Mouse (Mus musculus): ENCODE results near the gene Tdpoz4. TPM values are rescaled to one million over a fixed set of nuclear protein-coding genes. Genes with fewer than 3 reads are reported as not detected.

Gene Tdpoz4
- polyA plus RNA-seq (2017; shearing (Covaris generic)) = not detected

GRCm38 (mm10) chr3:93796098-93796497 is at the start of gene Tdpoz4:
Tdpoz4 (plus strand) TSS chr3:93796398.

GRCm38 (mm10) chr3:93772700-93773099 is 23.5 kb upstream of the Tdpoz4 start, which contains the start of gene Gm5773:
Gm5773 (plus strand) TSS chr3:93773000.

GRCm38 (mm10) chr3:93825720-93826119 is 29.5 kb downstream of the Tdpoz4 start, which contains the start of gene Tdpoz3:
Tdpoz3 (plus strand) TSS chr3:93826020.

Other genes with a start within 250 kb of the Tdpoz4 start
- gene S100a10, start 241.3 kb upstream of the Tdpoz4 start, polyA plus RNA-seq (2017; shearing (Covaris generic)) = 1,000 to 10,000 TPM in 1 of 2 experiments, 100 to 1,000 TPM in 1; 590 to 2,365 TPM
- gene Tdpoz2, start 143.7 kb upstream of the Tdpoz4 start, polyA plus RNA-seq (2017; shearing (Covaris generic)) = not detected
- not detected for gene Tdpoz1, start 120.1 kb upstream of the Tdpoz4 start, polyA plus RNA-seq (2017; shearing (Covaris generic))
- not detected for gene Gm37596, start 103.3 kb upstream of the Tdpoz4 start, polyA plus RNA-seq (2017; shearing (Covaris generic))
- not detected for gene Gm5773, start 23.4 kb upstream of the Tdpoz4 start, polyA plus RNA-seq (2017; shearing (Covaris generic))
- gene Tdpoz3, start 29.6 kb downstream of the Tdpoz4 start, polyA plus RNA-seq (2017; shearing (Covaris generic)) = not detected
- under 1 TPM in 1 of 2 experiments, not detected in 1; 0.21 TPM for gene Gm9117, start 147.1 kb downstream of the Tdpoz4 start, polyA plus RNA-seq (2017; shearing (Covaris generic))
- under 1 TPM in 1 of 2 experiments, not detected in 1; 0.31 TPM for gene Tdpoz5, start 164.9 kb downstream of the Tdpoz4 start, polyA plus RNA-seq (2017; shearing (Covaris generic))